Mouse (Mus musculus) C2C12 (cell line): ENCODE results near the gene Gucy1b2.

ENCODE experiments used
- CEBPB ChIP-seq: IDR thresholded peaks from one replicate; pipeline ENCODE4 v1.6.1; 2011; ENCODE audit warnings: low read depth, mild to moderate bottlenecking, control low read depth, moderate library complexity
- CTCF ChIP-seq: IDR thresholded peaks from one replicate; pipeline ENCODE4 v1.5.1; 2011; ENCODE audit not compliant: control insufficient read depth, insufficient read depth, insufficient read length
- MAX ChIP-seq: IDR thresholded peaks from one replicate; pipeline ENCODE4 v1.6.1; 2011; ENCODE audit warnings: mild to moderate bottlenecking, control low read depth
- MYOD1 ChIP-seq: IDR thresholded peaks from one replicate; pipeline ENCODE4 v1.6.1; 2011; ENCODE audit warnings: low read depth; ENCODE audit not compliant: control insufficient read depth, insufficient read length
- MYOG ChIP-seq: IDR thresholded peaks from one replicate; pipeline ENCODE4 v1.6.1; 2011; ENCODE audit not compliant: control insufficient read depth, insufficient read length; ENCODE audit errors: extremely low read depth
- USF1 ChIP-seq: IDR thresholded peaks from one replicate; pipeline ENCODE4 v1.6.1; 2011; ENCODE audit warnings: low read depth, mild to moderate bottlenecking, control low read depth, moderate library complexity

GRCm38 (mm10) chr14:62481381-62481780, 25.3 kb upstream of the Gucy1b2 start:
- TF ChIP-seq CTCF, result no peak
- TF ChIP-seq MYOG, result no peak
- TF ChIP-seq CEBPB, result no peak
- no peak for TF ChIP-seq MYOD1
- TF ChIP-seq MAX, result no peak
- TF ChIP-seq USF1, result no peak
